Mouse (Mus musculus) MEL (cell line): Measurements from ENCODE around the gene Tex30.

Source experiments
- CHD1 ChIP-seq: IDR thresholded peaks from 2 replicates; pipeline ENCODE4 v1.6.1; 2012; ENCODE audit warnings: low read depth, mild to moderate bottlenecking, inconsistent platforms, low read length, improper control_type of control experiment
- CTCF ChIP-seq, 3 experiments: IDR thresholded peaks in 2 of 3; conservative IDR thresholded peaks in 1 of 3; 2 replicates each; pipeline ENCODE4 v1.5.1; 2011 to 2012; ENCODE audit warnings: low read length in 3 of 3, low read depth in 2 of 3, mild to moderate bottlenecking in 2 of 3, improper control_type of control experiment in 1 of 3, inconsistent platforms in 1 of 3, mixed read lengths in 1 of 3, moderate library complexity in 1 of 3; ENCODE audit not compliant: control insufficient read depth in 1 of 3, insufficient read depth in 1 of 3, poor library complexity in 1 of 3, severe bottlenecking in 1 of 3
- ELF1 ChIP-seq: IDR thresholded peaks from 2 replicates; pipeline ENCODE4 v1.6.1; 2014; ENCODE audit warnings: low read depth, mild to moderate bottlenecking, inconsistent platforms, low read length, improper control_type of control experiment, moderate library complexity
- GABPA ChIP-seq: IDR thresholded peaks from 2 replicates; pipeline ENCODE4 v1.6.1; 2012; ENCODE audit warnings: low read depth, mild to moderate bottlenecking, inconsistent platforms, low read length, improper control_type of control experiment, moderate library complexity
- MAFK ChIP-seq: IDR thresholded peaks from 2 replicates; pipeline ENCODE4 v1.6.1; 2011; ENCODE audit warnings: low read depth, mild to moderate bottlenecking, low read length, improper control_type of control experiment, borderline replicate concordance
- MAX ChIP-seq: IDR thresholded peaks from 2 replicates; pipeline ENCODE4 v1.6.1; 2011; ENCODE audit warnings: low read length, improper control_type of control experiment
- MEF2A ChIP-seq: IDR thresholded peaks from 2 replicates; pipeline ENCODE4 v1.6.1; 2014; ENCODE audit warnings: low read depth, mild to moderate bottlenecking, inconsistent platforms, low read length, improper control_type of control experiment; ENCODE audit not compliant: poor library complexity, insufficient replicate concordance, severe bottlenecking; ENCODE audit errors: extremely low read depth
- NRF1 ChIP-seq: IDR thresholded peaks from 2 replicates; pipeline ENCODE4 v1.6.1; 2014; ENCODE audit warnings: low read depth, mild to moderate bottlenecking, inconsistent platforms, low read length, improper control_type of control experiment, moderate library complexity; ENCODE audit not compliant: poor library complexity, insufficient read depth, severe bottlenecking
- POLR2A ChIP-seq, 2 experiments: IDR thresholded peaks; 2 replicates each; pipeline ENCODE4 v1.6.1; 2011 to 2012; ENCODE audit warnings: low read length in 2 of 2, mild to moderate bottlenecking in 2 of 2, control low read depth in 1 of 2, improper control_type of control experiment in 1 of 2, low read depth in 1 of 2, moderate library complexity in 1 of 2; ENCODE audit not compliant: control insufficient read depth in 1 of 2, insufficient read depth in 1 of 2, poor library complexity in 1 of 2
- SIN3A ChIP-seq: IDR thresholded peaks from 2 replicates; pipeline ENCODE4 v1.6.1; 2012; ENCODE audit warnings: low read length, improper control_type of control experiment, inconsistent platforms
- SMC3 ChIP-seq: IDR thresholded peaks from 2 replicates; pipeline ENCODE4 v1.6.1; 2011; ENCODE audit warnings: low read depth, low read length, improper control_type of control experiment

- peak; percentile 83 for TF ChIP-seq ELF1
- TF ChIP-seq MAX, result peak; percentile 84
- no peak for TF ChIP-seq CTCF (IDR thresholded peaks at IDR 0.05 in 2 of 3, conservative IDR thresholded peaks at IDR 0.05 in 1 of 3; ENCODE audit: control insufficient read depth in 1 of 3, insufficient read depth in 1 of 3, low read depth in 2 of 3, low read length in 3 of 3, poor library complexity in 1 of 3, severe bottlenecking in 1 of 3)
- no peak for TF ChIP-seq MEF2A
- TF ChIP-seq POLR2A (IDR thresholded peaks at IDR 0.05; ENCODE audit: control insufficient read depth in 1 of 2, insufficient read depth in 1 of 2, low read depth in 1 of 2, low read length in 2 of 2, poor library complexity in 1 of 2), result peak; percentile 69 to 80
- TF ChIP-seq MAFK, result no peak
- TF ChIP-seq SMC3, result no peak
- TF ChIP-seq SIN3A, result peak; percentile 84
- TF ChIP-seq GABPA, result no peak
- no peak for TF ChIP-seq CHD1
- peak; percentile 44; the same call in 1 of the 2 replicates for TF ChIP-seq NRF1
Observed at GRCm38 (mm10) chr1:44118239-44119054, 16.2 kb upstream of the Tex30 start, which contains the start of the genes Kdelc1 and Bivm.
